Mouse (Mus musculus) bone marrow macrophage, adult 2 months (primary cell): ENCODE measurements around the gene Cep97. TPM values are rescaled to one million over a fixed set of nuclear protein-coding genes. Genes with fewer than 3 reads are reported as not detected.

ENCODE experiments used
- H3K27ac ChIP-seq: 2 replicates; pipeline ENCODE4 v1.5.1; 2012; ENCODE audit warnings: low read depth, low read length; ENCODE audit not compliant: insufficient read depth
- H3K4me1 ChIP-seq: 2 replicates; pipeline ENCODE4 v1.6.1; 2012; ENCODE audit warnings: low read length; ENCODE audit not compliant: control insufficient read depth, insufficient read depth
- H3K4me3 ChIP-seq: 2 replicates; pipeline ENCODE4 v1.5.1; 2012; ENCODE audit warnings: mild to moderate bottlenecking, low read length, moderate library complexity; ENCODE audit not compliant: insufficient read depth
- CTCF ChIP-seq: IDR thresholded peaks from 2 replicates; pipeline ENCODE4 v1.5.1; 2012; ENCODE audit warnings: low read depth, mild to moderate bottlenecking, low read length, moderate library complexity
- POLR2A ChIP-seq: IDR thresholded peaks from 2 replicates; pipeline ENCODE4 v1.6.1; 2012; ENCODE audit warnings: mild to moderate bottlenecking, low read depth, low read length, borderline replicate concordance
- polyA plus RNA-seq: library from polyadenylated mRNA; stranded (reverse); fragments of >200 nt; gene quantifications from 2 replicates; pipeline ENCODE4 v1.2.4, GENCODE M21; 2012; ENCODE audit not compliant: missing spikeins, insufficient read depth, insufficient read length

Cep97 gene
- polyA plus RNA-seq, 1 experiment = 4.8 TPM

DNA sequence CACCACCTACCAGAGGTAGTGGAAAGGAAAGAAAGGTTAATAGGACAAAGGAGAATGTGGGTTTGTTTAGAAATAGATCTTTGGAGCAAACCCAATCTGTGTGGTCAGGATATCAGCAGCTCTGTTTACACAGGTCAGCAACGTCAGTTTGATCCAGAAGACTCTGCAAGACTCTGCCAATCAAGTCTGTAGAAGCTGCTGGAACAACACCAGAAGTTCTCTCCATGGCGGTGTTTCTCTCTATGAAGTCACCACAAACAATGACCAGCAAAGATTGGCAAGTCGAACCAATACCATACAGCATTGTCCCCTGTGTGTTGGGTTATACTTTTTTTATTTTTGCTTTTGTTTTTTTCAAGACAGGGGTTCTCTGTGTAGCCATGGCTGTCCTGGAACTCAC lies 12.6 kb upstream of the Cep97 start:
- no peak for TF ChIP-seq POLR2A
- no peak for TF ChIP-seq CTCF
- Histone ChIP-seq H3K4me1 (peaks cover 4% of the 10 kb centered on the region; the same call in 1 of the 2 replicates), H3K27ac (no peak overlapping the region), H3K4me3 (no peak overlapping the region)

DNA sequence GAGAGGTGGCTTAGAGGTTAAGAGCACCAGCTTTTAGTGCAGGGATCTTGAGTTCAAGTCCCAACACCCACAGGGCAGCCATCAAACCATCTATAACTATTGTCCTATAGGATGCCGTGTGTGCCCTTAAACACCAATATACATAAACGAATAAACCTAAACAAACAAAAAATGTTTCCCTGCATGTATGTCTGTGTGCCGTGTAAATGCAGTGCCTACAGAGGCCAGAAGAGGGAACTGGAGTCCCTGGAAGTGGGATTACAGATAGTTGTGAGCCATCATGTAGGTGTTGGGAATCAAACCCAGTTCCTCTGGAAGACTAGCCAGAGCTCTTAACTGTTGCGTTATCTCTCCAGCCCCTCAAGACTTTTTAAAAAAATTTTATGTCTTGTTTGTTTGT lies 6.1 kb upstream of the Cep97 start:
- Histone ChIP-seq H3K4me1 (no peaks in the 10 kb centered on the region), H3K27ac (no peak overlapping the region), H3K4me3 (no peak overlapping the region)
- TF ChIP-seq CTCF (no peak), POLR2A (no peak)

DNA sequence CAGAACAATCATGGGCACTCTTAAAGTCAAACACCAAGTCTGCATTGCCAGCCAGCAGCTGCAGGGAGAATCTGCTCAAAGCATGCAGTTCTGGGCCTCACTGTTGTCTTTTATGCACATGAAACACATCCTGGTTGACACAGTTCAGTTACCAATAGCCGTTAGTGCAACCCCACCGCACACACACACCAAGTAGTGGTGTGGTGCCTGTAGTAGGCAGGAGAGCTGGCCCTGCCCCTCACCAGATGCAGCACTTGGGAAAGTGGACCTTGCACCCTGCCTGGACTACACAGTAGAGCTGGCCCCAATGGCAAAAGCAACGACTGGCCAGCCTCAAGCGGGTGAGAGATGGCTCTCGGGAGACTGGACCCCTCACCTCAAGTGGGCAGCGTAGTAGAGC lies 5.0 kb upstream of the Cep97 start:
- TF ChIP-seq POLR2A (no peak), CTCF (no peak)
- Histone ChIP-seq H3K4me1 (no peaks in the 10 kb centered on the region), H3K27ac (no peak overlapping the region), H3K4me3 (no peak overlapping the region)

DNA sequence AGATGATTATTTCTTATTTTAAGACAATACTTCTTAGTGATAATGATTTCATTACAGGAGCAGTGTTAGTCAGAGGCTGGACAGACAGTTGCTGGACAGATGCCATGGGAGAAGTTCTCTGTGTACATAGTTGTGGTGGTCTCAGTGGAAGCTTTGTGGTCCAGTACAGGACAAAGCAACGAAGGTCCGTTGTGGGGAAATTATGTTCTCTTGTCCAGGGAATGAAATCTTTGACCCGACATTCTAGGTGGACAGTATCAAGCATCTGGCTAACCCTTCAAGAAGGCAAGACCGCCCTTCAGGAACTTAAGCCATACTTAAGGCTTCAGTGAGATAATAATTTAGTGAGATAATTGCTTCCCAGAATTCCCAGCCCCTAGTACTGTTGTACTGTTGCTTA lies 4.1 kb upstream of the Cep97 start:
- no peaks in the 10 kb centered on the region for H3K4me1 ChIP-seq
- H3K27ac ChIP-seq = no peak overlapping the region
- no peak for TF ChIP-seq CTCF
- TF ChIP-seq POLR2A = no peak
- no peak overlapping the region for H3K4me3 ChIP-seq

DNA sequence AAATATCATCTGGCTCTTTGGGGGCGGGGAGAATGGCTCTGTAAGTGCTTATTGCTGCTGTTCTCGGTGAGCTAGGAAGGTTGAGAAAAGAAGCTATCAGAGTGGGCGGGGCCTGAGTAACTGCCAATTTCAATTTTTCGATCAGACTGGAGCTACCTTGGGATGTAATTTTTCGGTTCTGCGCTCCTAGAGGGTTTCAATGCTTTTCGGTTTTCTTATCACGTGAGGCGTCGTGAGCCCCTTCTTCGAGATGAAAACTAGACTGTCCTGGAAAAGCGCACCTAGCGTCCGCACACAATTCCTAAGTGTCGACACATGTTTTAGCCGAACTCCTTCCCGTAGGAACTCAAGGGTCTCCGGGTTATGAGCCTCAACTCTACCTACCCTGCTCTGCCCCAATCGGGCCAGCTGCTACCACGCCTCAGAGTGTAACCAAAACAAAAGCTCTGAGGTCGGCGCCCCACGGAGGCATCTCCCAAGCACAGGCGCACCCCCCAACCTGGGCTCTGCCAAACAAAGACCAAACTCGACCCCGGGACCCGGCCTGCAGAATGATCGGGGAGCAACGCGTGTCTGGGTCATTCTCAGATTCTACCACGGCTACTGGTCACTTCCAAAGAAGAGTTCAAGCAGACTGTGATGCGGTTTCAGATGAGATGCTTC lies 843 bp downstream of the Cep97 start:
- Histone ChIP-seq H3K27ac (no peak overlapping the region), H3K4me1 (no peaks in the 10 kb centered on the region), H3K4me3 (peak overlapping the region; percentile 69)
- TF ChIP-seq CTCF (no peak), POLR2A (no peak)

DNA sequence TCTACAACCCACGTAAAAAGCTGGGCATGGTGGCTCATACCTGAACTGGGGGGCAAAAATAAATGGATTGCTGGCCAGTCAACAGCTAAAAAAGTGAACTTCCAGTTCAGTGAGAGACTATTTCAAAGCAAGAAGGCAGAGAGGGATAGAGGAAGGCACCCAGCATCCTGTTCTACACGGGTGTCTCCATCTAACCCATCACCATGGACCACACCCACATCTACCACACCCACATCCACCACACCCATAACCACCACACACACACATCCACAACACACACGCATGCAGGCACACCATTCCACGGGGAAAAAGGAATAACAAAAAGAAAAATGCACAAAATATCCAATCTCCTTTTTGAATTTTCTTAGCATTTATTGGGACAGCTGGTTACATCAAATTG lies 10.6 kb downstream of the Cep97 start:
- TF ChIP-seq POLR2A (no peak), CTCF (no peak)
- Histone ChIP-seq H3K4me3 (no peak overlapping the region), H3K27ac (no peak overlapping the region), H3K4me1 (peaks cover 8% of the 10 kb centered on the region)

DNA sequence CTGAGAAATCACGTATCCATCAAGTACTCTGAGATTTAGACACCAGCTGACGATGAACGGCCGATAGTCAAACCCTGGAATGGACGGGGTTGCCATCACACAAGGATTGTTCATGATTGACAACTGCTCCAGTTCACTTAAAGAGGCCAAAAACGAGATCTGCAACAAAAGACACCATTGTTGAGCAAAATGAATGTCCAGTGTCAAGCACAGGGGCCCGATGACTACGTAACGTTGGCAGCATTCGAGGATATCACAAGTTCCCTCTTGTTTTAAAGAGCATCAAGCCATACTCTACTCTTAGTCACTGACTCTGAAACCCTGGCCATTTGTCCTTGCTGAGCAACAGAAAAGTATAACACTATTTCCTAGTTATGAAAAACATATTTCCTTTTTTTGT lies 12.6 kb downstream of the Cep97 start:
- H3K4me3 ChIP-seq = no peak overlapping the region
- peaks cover 11% of the 10 kb centered on the region for H3K4me1 ChIP-seq
- no peak overlapping the region for H3K27ac ChIP-seq
- no peak for TF ChIP-seq CTCF
- TF ChIP-seq POLR2A = no peak

DNA sequence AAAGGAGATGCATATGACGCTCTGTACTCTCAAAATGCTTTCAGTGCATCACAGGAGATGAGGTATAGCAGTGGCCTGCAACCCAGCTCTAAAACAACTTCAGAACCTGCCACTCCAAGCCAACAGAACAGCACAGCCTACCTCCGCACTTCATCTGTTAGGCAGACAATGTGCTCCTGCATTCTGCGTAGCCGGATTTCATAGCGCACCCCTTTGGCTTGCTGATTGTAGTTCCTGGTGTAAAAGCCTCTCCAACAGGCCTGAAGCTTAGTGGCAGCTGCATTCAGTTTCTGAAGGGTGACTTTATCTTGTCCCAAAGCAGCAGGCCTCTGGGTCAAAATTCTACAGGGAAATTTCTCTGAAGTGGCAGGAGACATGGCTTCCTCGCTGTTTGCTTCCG lies 19.9 kb downstream of the Cep97 start:
- no peak overlapping the region for H3K27ac ChIP-seq
- peaks cover 4% of the 10 kb centered on the region; the same call in 1 of the 2 replicates for H3K4me1 ChIP-seq
- no peak overlapping the region for H3K4me3 ChIP-seq
- TF ChIP-seq POLR2A (no peak), CTCF (no peak)

DNA sequence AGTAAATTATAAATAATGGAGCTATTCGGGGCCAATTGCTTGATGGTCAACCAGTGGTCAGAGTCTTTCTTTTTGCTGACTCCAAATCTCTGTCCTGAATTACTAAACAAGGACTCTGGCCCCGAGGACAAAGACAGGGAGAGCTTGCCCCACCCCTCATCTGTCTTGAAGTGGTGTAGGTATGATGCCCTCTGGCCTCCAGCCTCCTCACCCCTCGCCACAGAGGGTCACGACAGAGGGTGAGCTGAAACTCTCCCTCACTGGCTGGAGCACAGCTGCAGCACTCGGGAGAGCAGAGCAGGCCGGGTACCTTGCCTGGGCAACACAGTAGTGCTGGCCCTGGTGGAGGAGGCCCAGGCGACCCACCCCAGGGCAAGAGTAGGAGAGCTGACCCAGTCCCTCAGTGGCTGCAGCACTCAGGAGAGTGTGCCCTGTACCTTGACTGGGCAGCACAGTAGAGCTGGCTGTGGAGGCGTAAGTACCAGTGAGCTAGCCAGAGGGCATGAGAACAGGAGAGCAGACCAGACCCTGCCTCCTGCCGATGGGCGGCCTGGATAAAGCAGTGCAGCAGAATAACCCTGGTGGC lies 24.4 kb downstream of the Cep97 start:
- TF ChIP-seq CTCF = no peak
- no peak for TF ChIP-seq POLR2A
- Histone ChIP-seq H3K4me3 (no peak overlapping the region), H3K27ac (no peak overlapping the region), H3K4me1 (peaks cover 5% of the 10 kb centered on the region)

DNA sequence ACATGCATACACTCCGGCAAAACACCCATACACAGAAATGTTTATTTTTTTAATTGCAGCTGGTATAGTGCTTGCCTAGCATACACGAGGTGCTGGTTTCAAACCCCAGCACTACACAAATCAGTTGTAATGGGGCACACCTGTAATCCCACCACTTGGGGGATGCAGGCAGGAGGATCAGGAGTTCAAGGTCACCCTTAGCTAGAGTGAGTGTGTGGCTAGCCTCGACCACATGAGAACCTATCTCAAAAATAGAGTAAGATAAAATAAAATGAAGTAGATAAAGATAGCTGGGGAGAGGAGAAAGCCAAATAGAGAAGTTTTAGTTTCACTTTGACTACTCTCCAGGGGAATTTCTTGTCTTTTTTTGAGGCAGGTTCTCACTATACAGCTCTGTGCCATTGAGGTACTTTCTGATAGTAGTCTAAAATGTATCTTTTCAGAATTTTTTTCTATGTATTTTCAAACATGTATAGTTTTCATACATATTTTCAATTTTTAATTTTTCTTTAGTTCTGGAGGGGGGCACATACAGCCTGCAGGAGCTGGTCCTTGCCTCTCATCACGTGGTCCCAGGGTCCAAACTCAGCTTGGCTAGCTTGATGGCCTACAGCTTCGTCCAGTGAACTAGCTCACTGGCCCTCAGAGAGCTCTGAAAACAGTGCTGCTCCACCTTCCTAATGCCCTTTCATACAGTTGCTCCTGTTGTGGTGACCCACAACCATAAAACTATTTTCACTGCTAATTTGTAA lies 27.6 kb downstream of the Cep97 start:
- H3K4me1 ChIP-seq = peaks cover 5% of the 10 kb centered on the region
- no peak overlapping the region for H3K27ac ChIP-seq

More for the DNA sequence above, 27.6 kb downstream of the Cep97 start:
- H3K4me3 ChIP-seq = no peak overlapping the region
- no peak for TF ChIP-seq CTCF
- TF ChIP-seq POLR2A = no peak
